Mouse (Mus musculus): ENCODE results near the gene Ptprk. TPM values are rescaled to one million over a fixed set of nuclear protein-coding genes. Genes with fewer than 3 reads are reported as not detected.

Ptprk gene
- polyA plus RNA-seq, 1 experiment from 2014 or later = 41.9 TPM

DNA sequence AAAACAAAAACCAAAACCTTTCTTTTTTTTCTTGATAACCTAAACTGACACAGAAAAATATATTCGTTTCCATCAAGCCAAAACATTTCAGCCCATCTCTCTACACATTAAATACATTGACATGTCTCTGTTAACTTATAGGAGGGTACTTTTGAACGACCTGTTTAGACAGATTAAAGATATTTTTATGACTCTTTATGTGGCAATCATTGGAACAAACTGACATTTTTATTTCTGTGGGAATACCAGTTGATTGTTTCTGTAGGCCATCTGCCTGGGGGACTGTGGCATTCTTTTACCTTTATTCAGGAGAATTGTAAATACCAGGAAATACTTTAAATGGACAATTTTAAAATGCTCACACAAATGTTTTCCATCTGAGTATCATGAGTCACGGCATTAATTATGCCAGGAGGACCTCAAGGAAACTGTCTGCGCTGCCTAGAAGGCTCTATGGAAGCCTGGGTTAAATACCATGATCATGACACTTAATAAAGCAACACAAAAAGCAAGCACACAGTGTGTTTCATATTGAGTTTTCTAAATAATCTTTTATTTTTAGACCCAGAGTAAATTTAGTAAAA is 229.8 kb downstream of the Ptprk start:
- H3K27ac ChIP-seq (ENCODE audit: low read depth) = no peak overlapping the region
- H3K4me3 ChIP-seq (ENCODE audit: low read depth, low read length) = no peak overlapping the region
- no peak overlapping the region for H3K4me2 ChIP-seq (ENCODE audit: low read length)
- ATAC-seq (replicated peaks; ENCODE audit: low FRiP score, low TSS enrichment, low read depth) (no peak), DNase-seq (ENCODE audit: low spot score) (no peak)
- no peaks in the 10 kb centered on the region for H3K9me3 ChIP-seq (ENCODE audit: control insufficient read depth, low read length)
- 63% methylated on average over 4 of the region's 4 CpGs for whole genome bisulfite sequencing
- H3K36me3 ChIP-seq (ENCODE audit: control insufficient read depth, insufficient read depth, low read length) = no peaks in the 10 kb centered on the region
- no peak overlapping the region for H3K9ac ChIP-seq (ENCODE audit: low read length)
- no peaks in the 10 kb centered on the region for H3K27me3 ChIP-seq (replicated peaks; ENCODE audit: control insufficient read depth, insufficient read depth, low read length)
- 0 out of 2 replicates have a peak, but pooled peaks cover 4% of the 10 kb centered on the region for H3K4me1 ChIP-seq (replicated peaks; ENCODE audit: control insufficient read depth, insufficient read depth, low read length)

GRCm38 (mm10) chr10:28306451-28307086 is 231.9 kb downstream of the Ptprk start:
- Histone ChIP-seq H3K36me3 (ENCODE audit: control insufficient read depth, insufficient read depth, low read length) (no peaks in the 10 kb centered on the region), H3K27ac (ENCODE audit: low read depth) (no peak overlapping the region), H3K27me3 (replicated peaks; ENCODE audit: control insufficient read depth, insufficient read depth, low read length) (no peaks in the 10 kb centered on the region), H3K4me3 (ENCODE audit: low read depth, low read length) (no peak overlapping the region), H3K9me3 (ENCODE audit: control insufficient read depth, low read length) (no peaks in the 10 kb centered on the region), H3K4me1 (replicated peaks; ENCODE audit: control insufficient read depth, insufficient read depth, low read length) (0 out of 2 replicates have a peak, but pooled peaks cover 6% of the 10 kb centered on the region), H3K4me2 (ENCODE audit: low read length) (no peak overlapping the region), H3K9ac (ENCODE audit: low read length) (no peak overlapping the region)
- DNase-seq (ENCODE audit: low spot score) = no peak
- 53% methylated on average over 6 of the region's 6 CpGs for WGBS
- no peak for ATAC-seq (replicated peaks; ENCODE audit: low FRiP score, low TSS enrichment, low read depth)

DNA sequence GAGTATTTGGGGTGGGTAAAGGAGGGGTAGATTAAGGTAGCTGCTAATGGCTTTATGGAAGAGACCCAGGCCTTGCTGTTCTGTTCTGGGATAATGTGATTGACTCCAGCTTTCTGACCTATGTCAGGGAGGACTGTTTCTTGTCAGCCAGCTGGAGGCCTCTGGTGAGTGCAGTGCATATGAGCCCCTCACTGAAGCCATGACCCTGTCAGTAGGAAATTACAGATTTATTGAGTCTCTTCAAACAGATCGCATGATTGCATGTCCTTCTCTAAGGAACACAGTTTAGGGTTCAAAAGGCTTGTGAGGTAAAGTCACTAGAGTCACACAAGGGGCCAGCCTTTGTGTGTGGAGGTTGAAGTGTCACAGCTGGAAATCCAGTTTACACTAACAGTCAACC is 236.7 kb downstream of the Ptprk start:
- no peaks in the 10 kb centered on the region for H3K27me3 ChIP-seq (replicated peaks; ENCODE audit: control insufficient read depth, insufficient read depth, low read length)
- ATAC-seq (replicated peaks; ENCODE audit: low FRiP score, low TSS enrichment, low read depth) (no peak), DNase-seq (ENCODE audit: low spot score) (no peak)
- H3K4me1 ChIP-seq (replicated peaks; ENCODE audit: control insufficient read depth, insufficient read depth, low read length) = 0 out of 2 replicates have a peak, but pooled peaks cover 6% of the 10 kb centered on the region
- no peak overlapping the region for H3K4me2 ChIP-seq (ENCODE audit: low read length)
- H3K4me3 ChIP-seq (ENCODE audit: low read depth, low read length) = no peak overlapping the region
- H3K9ac ChIP-seq (ENCODE audit: low read length) = no peak overlapping the region
- no peaks in the 10 kb centered on the region for H3K9me3 ChIP-seq (ENCODE audit: control insufficient read depth, low read length)
- WGBS = 9% methylated on average over 1 of the region's 1 CpGs
- no peak overlapping the region for H3K27ac ChIP-seq (ENCODE audit: low read depth)
- no peaks in the 10 kb centered on the region for H3K36me3 ChIP-seq (ENCODE audit: control insufficient read depth, insufficient read depth, low read length)

DNA sequence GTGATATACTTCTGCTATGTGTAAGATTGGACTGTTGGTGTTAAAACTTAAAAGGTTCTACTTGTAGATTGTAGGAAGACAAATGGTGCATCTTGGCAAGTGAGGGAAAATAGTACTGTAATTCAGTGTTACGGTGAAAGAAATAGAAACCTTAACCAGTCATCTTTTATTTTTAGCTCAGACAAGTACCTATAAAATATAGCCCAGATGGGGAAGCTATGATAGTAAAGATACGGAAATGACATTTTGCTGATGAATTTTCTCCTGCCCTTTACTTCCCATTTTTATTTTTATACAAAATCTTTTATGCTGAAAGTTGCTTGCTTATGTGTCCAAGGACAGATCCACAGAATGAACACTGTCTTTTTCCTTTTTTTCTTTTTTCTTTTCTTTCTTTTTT is 248.4 kb downstream of the Ptprk start:
- Histone ChIP-seq H3K9ac (ENCODE audit: low read length) (no peak overlapping the region), H3K4me3 (ENCODE audit: low read depth, low read length) (no peak overlapping the region), H3K4me1 (replicated peaks; ENCODE audit: control insufficient read depth, insufficient read depth, low read length) (no peaks in the 10 kb centered on the region), H3K9me3 (ENCODE audit: control insufficient read depth, low read length) (no peaks in the 10 kb centered on the region), H3K27me3 (replicated peaks; ENCODE audit: control insufficient read depth, insufficient read depth, low read length) (no peaks in the 10 kb centered on the region), H3K4me2 (ENCODE audit: low read length) (no peak overlapping the region), H3K36me3 (ENCODE audit: control insufficient read depth, insufficient read depth, low read length) (no peaks in the 10 kb centered on the region), H3K27ac (ENCODE audit: low read depth) (no peak overlapping the region)
- WGBS = 75% methylated on average over 2 of the region's 2 CpGs
- DNase-seq (ENCODE audit: low spot score) = no peak
- no peak for ATAC-seq (replicated peaks; ENCODE audit: low FRiP score, low TSS enrichment, low read depth)

DNA sequence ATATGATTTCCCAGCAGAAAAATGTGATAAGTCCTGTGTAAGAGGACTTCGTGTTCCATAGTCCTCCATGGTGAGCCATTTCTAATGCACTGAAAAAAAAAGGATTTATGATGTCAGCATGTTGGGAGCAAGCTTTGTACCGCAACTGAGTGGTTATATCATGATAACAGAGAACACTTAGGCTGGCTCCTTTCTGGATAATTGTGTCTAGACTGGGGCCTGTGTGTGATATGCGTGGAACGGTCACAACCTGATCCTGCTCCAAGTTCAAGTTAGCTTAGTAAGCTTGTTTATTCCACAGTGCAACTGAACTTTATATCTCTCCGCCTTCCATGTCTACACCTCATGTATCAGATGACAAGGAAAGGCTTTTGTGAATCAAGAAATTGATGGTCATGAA is 260.6 kb downstream of the Ptprk start:
- H3K36me3 ChIP-seq (ENCODE audit: control insufficient read depth, insufficient read depth, low read length) = no peaks in the 10 kb centered on the region
- no peaks in the 10 kb centered on the region for H3K27me3 ChIP-seq (replicated peaks; ENCODE audit: control insufficient read depth, insufficient read depth, low read length)
- H3K4me2 ChIP-seq (ENCODE audit: low read length) = no peak overlapping the region
- no peak overlapping the region for H3K4me3 ChIP-seq (ENCODE audit: low read depth, low read length)
- DNase-seq (ENCODE audit: low spot score) (no peak), ATAC-seq (replicated peaks; ENCODE audit: low FRiP score, low TSS enrichment, low read depth) (no peak)
- H3K4me1 ChIP-seq (replicated peaks; ENCODE audit: control insufficient read depth, insufficient read depth, low read length) = no peaks in the 10 kb centered on the region
- 94% methylated on average over 5 of the region's 5 CpGs for WGBS
- H3K27ac ChIP-seq (ENCODE audit: low read depth) = no peak overlapping the region
- no peak overlapping the region for H3K9ac ChIP-seq (ENCODE audit: low read length)
- H3K9me3 ChIP-seq (ENCODE audit: control insufficient read depth, low read length) = no peaks in the 10 kb centered on the region

DNA sequence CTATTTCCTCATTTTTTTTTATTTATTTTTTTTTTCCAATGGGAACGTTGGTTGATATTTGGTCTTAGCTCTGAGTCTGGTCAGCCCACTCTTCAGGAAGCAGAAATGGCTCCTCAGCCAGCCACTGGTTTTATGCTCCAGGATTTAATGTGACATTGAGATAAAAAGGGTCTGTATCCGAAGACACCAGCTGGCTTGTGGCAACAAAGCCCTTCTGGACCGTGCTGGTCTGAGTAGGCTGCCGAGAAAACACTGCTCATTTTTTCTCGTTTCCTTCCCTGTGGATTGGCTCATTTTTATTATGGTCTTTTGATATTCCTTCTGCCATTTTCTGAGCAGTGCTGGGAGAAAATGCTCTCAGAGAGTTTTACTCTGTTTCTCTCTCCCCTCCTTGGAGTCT is 263.9 kb downstream of the Ptprk start:
- WGBS = 56% methylated on average over 5 of the region's 5 CpGs
- no peaks in the 10 kb centered on the region for H3K36me3 ChIP-seq (ENCODE audit: control insufficient read depth, insufficient read depth, low read length)
- ATAC-seq (replicated peaks; ENCODE audit: low FRiP score, low TSS enrichment, low read depth) = no peak
- DNase-seq (ENCODE audit: low spot score) = no peak
- H3K9ac ChIP-seq (ENCODE audit: low read length) = no peak overlapping the region
- no peak overlapping the region for H3K4me2 ChIP-seq (ENCODE audit: low read length)
- H3K9me3 ChIP-seq (ENCODE audit: control insufficient read depth, low read length) = no peaks in the 10 kb centered on the region
- H3K4me1 ChIP-seq (replicated peaks; ENCODE audit: control insufficient read depth, insufficient read depth, low read length) = no peaks in the 10 kb centered on the region
- H3K4me3 ChIP-seq (ENCODE audit: low read depth, low read length) = no peak overlapping the region
- H3K27me3 ChIP-seq (replicated peaks; ENCODE audit: control insufficient read depth, insufficient read depth, low read length) = no peaks in the 10 kb centered on the region
- H3K27ac ChIP-seq (ENCODE audit: low read depth) = no peak overlapping the region

DNA sequence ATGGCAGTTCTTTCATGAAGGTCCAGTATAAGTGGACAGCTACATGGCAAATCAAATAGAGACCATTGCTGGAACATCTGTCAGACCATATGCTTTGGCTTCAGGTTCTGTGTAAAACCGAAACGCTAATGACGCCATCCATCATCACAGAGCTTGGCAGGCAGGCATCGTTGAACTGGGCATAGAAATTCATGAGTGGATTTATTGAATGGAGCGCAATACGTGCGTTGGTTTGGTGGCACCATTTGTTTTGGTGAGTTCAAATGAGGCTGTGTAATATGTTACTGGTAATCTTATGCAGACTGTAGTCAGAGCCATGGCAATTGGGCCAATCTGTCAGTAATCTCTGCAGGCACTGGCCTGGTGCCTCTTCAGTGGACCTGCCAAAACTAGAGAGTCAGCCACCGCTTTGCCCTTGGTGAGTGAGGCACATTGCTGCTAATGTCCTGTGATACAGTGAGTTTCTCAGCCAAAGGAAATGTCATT is 270.6 kb downstream of the Ptprk start:
- Histone ChIP-seq H3K36me3 (ENCODE audit: control insufficient read depth, insufficient read depth, low read length) (no peaks in the 10 kb centered on the region), H3K4me1 (replicated peaks; ENCODE audit: control insufficient read depth, insufficient read depth, low read length) (no peaks in the 10 kb centered on the region), H3K9me3 (ENCODE audit: control insufficient read depth, low read length) (no peaks in the 10 kb centered on the region), H3K27ac (ENCODE audit: low read depth) (no peak overlapping the region), H3K4me3 (ENCODE audit: low read depth, low read length) (no peak overlapping the region), H3K27me3 (replicated peaks; ENCODE audit: control insufficient read depth, insufficient read depth, low read length) (no peaks in the 10 kb centered on the region), H3K4me2 (ENCODE audit: low read length) (no peak overlapping the region), H3K9ac (ENCODE audit: low read length) (no peak overlapping the region)
- DNase-seq (ENCODE audit: low spot score) = no peak
- WGBS = 92% methylated on average over 8 of the region's 8 CpGs
- no peak for ATAC-seq (replicated peaks; ENCODE audit: low FRiP score, low TSS enrichment, low read depth)

- no peak overlapping the region for H3K4me3 ChIP-seq (ENCODE audit: low read depth, low read length)
- no peaks in the 10 kb centered on the region for H3K27me3 ChIP-seq (replicated peaks; ENCODE audit: control insufficient read depth, insufficient read depth, low read length)
- no peaks in the 10 kb centered on the region for H3K9me3 ChIP-seq (ENCODE audit: control insufficient read depth, low read length)
- WGBS = 79% methylated on average over 6 of the region's 6 CpGs
- H3K4me1 ChIP-seq (replicated peaks; ENCODE audit: control insufficient read depth, insufficient read depth, low read length) = no peaks in the 10 kb centered on the region
- H3K9ac ChIP-seq (ENCODE audit: low read length) = no peak overlapping the region
- H3K4me2 ChIP-seq (ENCODE audit: low read length) = no peak overlapping the region
- ATAC-seq (replicated peaks; ENCODE audit: low FRiP score, low TSS enrichment, low read depth) = no peak
- no peak for DNase-seq (ENCODE audit: low spot score)
- no peak overlapping the region for H3K27ac ChIP-seq (ENCODE audit: low read depth)
- H3K36me3 ChIP-seq (ENCODE audit: control insufficient read depth, insufficient read depth, low read length) = no peaks in the 10 kb centered on the region
Measured at GRCm38 (mm10) chr10:28365291-28365690, 290.7 kb downstream of the Ptprk start.
